Mouse (Mus musculus) megakaryocyte-erythroid progenitor cell, adult 5-6 weeks (primary cell): ENCODE measurements around the gene Egln1. TPM values are rescaled to one million over a fixed set of nuclear protein-coding genes. Genes with fewer than 3 reads are reported as not detected.

Experiments used
- ATAC-seq: replicated peaks from 2 replicates; pipeline ENCODE4 v1.8.0; 2016; ENCODE audit warnings: mild to moderate bottlenecking, inconsistent platforms; ENCODE audit not compliant: severe bottlenecking, poor library complexity, low FRiP score, low TSS enrichment
- total RNA-seq, 2 experiments: library from RNA; stranded (forward) in 1 of 2; stranded (reverse) in 1 of 2; fragments of 200-1000, 215-1000 nt in 1 of 2; fragments of >200 nt in 1 of 2; fragmentation: Nextera tagmentation in 1 of 2; gene quantifications; 2 replicates each; pipeline ENCODE4 v1.2.3; 2014 to 2017

The Egln1 gene
- total RNA-seq (2014; fragmentation: Nextera tagmentation) = 12.8 and 16.6 TPM in 2 replicates
- total RNA-seq (2017) = 11.7 and 13.6 TPM in 2 replicates

DNA sequence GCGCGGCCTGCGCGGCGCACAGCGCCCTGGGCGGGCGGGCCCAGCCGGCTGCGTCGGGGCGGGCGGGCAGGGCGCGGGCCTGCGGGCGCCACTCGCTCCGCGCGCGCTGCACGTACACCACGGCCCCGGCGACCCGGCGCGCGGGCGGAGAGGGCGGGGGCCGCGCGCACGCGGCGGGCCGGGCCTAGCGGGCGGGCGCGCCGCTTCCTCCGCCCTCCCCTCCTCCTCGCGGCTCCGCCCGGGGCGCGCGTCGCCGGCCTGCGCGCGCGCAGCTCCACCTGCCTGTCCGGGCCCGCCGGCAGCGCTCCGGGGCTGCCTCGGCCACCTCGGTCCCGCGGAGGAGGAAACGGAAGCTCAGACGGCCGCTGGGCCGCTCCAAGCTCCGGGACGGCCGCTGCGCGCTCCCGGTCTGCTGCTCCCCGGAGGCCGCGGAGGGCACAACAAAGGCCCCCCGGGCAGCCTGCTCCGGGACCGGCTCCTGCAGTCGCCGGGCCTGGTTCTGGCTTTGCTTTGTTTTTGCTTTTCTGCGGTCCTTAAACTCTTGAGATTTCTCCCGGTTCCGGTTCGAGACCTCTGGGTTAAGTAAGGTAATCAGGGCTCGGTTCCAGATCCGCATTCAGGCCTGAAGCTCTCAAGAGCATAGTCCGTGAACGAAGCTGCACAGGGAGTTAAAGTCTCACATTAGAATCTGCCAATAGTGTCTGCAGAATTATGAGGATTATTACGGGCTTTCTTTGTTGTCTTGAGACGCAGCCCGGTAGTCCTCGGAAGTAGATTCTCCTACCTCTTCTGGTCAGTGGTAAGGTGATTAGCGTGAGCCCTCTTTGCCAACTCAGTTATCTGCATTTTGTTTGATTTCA, at the start of gene Egln1:
Gene Egln1 (minus strand): TSS at position 116 of the 860 bp plus-strand sequence.
- peak; percentile 55 for ATAC-seq

- no peak for ATAC-seq
Observed at GRCm38 (mm10) chr8:124995776-124996175, 46.7 kb upstream of the Egln1 start.

DNA sequence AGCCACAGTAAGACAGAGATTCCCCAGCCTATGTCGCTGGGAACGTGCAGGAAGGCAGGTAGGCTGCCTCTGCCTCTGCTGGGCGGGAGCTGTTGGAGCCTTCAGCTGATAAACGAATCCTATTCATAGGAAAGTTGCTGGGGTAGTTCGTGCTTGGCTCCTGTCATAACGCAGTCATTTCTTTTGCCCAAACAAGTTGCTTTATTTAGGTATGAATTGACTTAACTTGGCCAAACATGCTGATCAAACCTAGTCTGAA, 42.5 kb upstream of the Egln1 start:
- no peak for ATAC-seq

GRCm38 (mm10) chr8:124990923-124991667, 42.0 kb upstream of the Egln1 start:
- no peak for ATAC-seq

- 0 out of 2 replicates have a peak, but pooled peaks have one; percentile 14 for ATAC-seq
Observed at GRCm38 (mm10) chr8:124980828-124981227, 31.7 kb upstream of the Egln1 start.

DNA sequence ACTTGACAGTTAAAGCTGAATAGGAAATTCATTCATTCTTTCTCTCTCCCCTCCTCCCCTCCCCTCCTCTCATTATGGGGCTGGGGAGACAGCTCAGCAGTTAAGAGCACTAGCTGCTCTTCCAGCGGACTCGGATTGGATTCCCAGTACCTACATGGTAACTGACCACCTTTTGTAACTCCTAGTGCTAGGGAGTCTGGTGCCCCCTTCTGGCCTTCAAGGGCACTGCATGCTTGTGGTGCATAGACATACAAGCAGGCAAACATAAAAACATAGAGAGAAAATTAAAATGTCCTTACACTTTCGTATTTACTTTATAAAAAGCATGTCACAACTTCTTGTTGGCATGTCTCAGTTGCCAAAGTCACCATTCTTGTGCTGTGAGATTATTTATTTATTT, 30.9 kb upstream of the Egln1 start:
- no peak for ATAC-seq

DNA sequence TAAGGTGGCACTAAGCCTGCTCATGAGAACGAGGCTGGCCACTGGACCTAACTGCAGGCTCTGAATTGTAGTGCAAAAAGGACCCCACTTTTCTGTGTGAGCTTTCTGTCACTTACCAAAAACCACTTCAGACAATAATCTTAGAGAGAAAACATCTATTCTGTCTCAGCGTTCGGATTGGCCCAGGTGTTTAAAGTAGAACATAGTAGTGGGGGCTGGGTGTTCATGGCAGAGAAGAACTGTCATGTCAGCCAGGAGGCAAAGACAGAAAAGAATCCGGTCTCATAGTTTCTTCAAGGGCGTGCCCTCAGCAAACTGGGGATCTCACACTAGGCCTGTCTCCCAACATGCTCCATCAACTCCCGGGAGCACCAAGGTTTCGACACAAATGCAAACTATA, 28.9 kb upstream of the Egln1 start:
- ATAC-seq = no peak

DNA sequence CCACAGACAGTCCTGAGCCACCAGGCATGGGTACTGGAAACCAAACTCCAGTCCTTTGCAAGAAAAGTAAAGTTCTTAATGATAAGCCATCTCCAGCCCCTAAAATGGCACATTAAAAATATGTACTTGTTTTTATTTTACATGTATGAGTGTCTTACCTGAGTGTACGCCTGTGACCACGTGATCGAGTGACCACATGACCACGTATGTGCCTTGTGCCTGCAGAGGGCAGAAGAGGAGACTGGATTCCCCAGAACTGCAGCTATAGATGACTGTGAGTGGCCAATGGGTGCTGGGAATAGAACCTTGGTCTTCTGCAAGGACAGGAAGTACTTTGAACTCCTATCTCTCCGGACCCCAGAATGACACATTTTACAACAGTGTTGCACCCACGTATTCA, 27.1 kb upstream of the Egln1 start:
- ATAC-seq = no peak

- 0 out of 2 replicates have a peak, but pooled peaks have one; percentile 22 for ATAC-seq
Observed at GRCm38 (mm10) chr8:124974254-124974653, 25.1 kb upstream of the Egln1 start.

DNA sequence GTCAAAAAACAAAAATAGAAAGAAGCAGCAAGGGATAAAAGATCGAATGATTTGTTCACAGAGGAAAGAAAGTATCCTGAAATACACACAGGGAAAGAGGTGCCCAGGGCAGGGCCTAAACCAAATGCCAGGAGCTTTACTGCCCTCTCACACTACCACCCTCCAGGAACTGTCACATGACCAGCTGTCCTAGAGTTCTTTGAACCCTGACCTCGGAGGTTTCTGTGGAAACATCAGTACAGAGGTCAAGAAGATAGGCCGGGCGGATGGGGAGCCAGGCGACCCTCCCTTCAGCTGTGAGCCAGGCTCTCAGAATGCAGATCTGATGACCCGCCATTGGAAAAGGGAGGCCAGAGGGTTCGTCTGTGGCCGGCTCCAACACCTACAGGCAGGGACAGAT, 24.1 kb upstream of the Egln1 start:
- ATAC-seq = no peak

GRCm38 (mm10) chr8:124970312-124970933, 21.3 kb upstream of the Egln1 start:
- no peak for ATAC-seq

DNA sequence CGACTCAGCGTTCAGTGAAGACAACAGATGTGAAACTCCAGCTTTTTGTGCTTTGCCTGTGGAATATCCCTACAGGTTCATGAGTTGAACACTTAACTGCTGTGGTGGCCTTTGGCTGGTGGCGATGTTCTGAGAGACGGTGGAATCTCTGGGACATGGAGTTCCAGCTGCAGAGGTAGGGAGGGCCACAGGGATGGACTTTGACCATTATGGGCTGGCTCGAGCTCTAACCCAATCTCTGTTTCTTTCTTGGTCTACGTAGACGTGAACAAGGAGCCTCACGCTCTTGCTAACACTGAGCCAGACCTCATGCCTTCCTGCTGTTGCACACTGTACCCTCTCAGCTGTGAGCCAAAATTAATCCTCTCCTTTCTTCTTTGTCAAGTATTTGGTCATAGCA, 15.8 kb upstream of the Egln1 start:
- no peak for ATAC-seq

GRCm38 (mm10) chr8:124963246-124963645, 14.1 kb upstream of the Egln1 start:
- ATAC-seq = no peak

DNA sequence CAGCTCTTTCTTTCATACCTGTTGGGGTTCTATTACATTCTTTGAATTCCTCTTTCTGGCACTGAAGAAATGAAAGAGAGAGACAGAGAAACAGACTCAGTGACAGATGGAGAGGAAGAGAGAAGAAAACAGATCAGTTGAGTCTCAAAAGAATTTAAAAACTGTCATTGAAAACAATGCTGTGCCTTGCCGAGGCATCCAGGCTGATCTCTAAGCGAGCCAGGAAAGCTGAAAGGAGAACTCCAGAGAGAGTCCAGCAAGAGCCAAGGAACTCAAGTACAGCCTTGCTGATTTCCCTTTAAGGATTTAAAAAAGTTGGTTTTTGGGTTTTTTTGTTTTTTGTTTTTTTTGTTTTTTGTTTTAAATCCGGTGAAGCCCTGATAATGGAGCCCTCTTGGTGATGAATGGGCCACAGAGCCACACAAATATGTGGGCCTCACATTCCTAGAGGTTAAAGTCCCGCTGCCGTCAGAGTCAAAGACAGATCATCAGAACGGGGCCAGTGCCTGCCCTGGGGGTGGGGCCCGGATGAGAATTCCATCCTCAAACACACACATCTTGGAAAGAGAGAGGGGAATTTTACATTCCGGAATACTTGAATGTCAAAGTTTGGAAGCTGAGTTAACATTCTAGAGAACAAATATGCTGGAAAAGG, 11.2 kb upstream of the Egln1 start:
- no peak for ATAC-seq

GRCm38 (mm10) chr8:124959462-124960225, 10.5 kb upstream of the Egln1 start:
- ATAC-seq = peak; percentile 60

DNA sequence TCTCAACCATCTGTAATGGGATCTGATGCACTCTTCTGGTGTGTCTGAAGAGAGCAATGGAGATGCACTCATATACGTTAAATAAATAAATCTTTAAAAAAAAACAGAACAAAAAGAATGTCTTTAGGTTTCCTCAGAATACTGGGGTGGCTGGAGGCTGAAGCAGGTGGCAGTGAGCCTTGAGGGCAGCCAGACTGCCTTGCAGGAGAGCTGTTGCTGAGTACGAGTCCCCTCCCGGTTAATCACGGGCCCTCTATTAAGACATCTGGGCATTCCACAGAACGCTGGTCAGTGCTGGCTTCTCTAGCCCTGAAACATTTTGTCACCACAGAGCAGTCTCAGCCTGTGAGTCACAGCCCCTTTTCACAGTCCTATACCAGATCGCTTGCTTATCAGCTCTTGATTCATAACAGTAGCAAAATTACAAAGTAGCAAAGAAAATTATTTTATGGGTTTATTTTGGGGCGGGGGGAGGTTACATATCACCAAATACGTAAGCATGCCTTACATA, 5.5 kb upstream of the Egln1 start:
- no peak for ATAC-seq

DNA sequence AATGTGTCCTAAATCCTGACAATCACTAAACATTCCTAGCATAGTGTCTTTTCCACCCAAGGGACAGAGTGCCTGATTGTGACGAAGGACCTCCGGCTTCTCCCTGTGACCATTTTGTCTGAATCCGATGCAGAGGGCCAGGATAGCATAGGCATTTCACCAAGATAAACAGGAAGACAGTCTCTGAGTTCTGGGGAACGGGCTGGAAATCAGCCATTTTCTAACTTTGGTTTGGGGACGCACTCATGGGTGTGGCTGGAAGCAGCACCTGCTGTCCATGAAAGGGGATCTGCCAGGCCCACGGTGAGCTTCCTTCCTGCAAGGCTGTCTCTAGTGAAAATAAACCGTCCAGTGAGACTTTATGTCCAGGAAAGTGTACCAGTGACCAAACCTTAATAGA, 4.1 kb upstream of the Egln1 start:
- no peak for ATAC-seq

DNA sequence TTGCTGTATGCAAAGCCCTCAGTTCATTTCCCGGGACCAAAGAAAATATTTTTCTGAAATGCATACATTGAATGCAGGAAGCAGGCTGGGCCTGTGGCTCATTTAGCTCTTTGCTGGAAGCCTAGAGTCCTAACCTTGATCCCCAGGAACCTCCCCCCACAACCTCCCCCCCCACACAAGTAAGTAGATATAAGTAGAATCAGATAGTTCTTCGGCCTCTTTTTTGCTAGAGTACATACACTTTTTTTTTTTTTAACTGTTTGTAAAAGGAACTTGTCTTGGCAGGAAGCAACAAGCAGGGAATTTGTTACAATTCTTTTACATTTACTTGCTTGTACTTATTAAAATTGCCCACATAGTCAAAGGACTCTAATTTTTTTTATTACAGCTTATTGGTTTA, 1.7 kb upstream of the Egln1 start:
- no peak for ATAC-seq

GRCm38 (mm10) chr8:124950069-124950456, 939 bp upstream of the Egln1 start:
- no peak; the same call in 1 of the 2 replicates for ATAC-seq
